In the genomic region with DNA sequence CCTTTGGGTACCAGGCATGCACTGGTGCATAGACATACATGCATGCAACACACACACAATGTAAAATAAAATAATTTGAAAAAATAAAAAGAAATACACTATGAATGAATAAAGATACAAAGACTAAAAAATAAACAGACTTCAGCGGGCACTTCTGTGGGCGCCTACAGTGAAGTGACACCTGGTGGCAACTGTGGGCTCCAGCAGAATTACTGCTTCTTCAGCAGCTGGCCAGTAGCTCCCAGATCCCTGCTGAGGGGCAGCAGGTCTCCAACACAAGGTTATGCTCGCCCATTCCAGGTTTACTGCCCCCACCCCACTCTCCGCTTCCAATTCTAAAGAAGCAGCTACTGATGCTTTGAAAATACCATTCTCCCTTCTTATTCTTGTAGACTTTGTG, we compare ENCODE assay signal across 9 mouse cellular contexts. TPM values are rescaled to one million over a fixed set of nuclear protein-coding genes. Genes with fewer than 3 reads are reported as not detected.
DNase-seq lines count a peak whose midpoint lies in the region; TF ChIP-seq lines count a peak whose summit lies in the region.
"Had no signal": no experiment of that assay in that cellular context is flagged by ENCODE, and none has a peak within 500 bp of the region (broad histone marks: within the 10 kb centered on the region; RNA-seq: fewer than 3 reads in every experiment).

No protein-coding gene starts in this region.

- WGBS in spleen, adult 2 months = 66% methylated on average over 4 of the region's 4 CpGs

- no peak for TF ChIP-seq POLR2A in spleen, adult 2 months (IDR thresholded peaks at IDR 0.05; ENCODE audit: low read depth, low read length)

- TF ChIP-seq CTCF in spleen, adult 2 months (IDR thresholded peaks at IDR 0.05; ENCODE audit: extremely low read depth, insufficient read depth, insufficient read length, insufficient replicate concordance) = peak; percentile 50; the same call in 1 of the 2 replicates

- no peak overlapping the region for H3K4me3 ChIP-seq in spleen, adult 2 months (ENCODE audit: extremely low read depth, insufficient read depth, insufficient read length)
- H3K4me3 ChIP-seq: neural tube, embryonic 13.5 days had no signal

- H3K27ac ChIP-seq in spleen, adult 2 months (ENCODE audit: insufficient read depth, low read length) = no peak overlapping the region
- H3K27ac ChIP-seq: neural tube, embryonic 13.5 days had no signal

- peaks cover 5% of the 10 kb centered on the region for H3K4me1 ChIP-seq in spleen, adult 2 months (ENCODE audit: control insufficient read depth, insufficient read depth, insufficient read length)
- H3K4me1 ChIP-seq: neural tube, embryonic 13.5 days had no signal

- no peaks in the 10 kb centered on the region for H3K36me3 ChIP-seq in spleen, adult 2 months (ENCODE audit: control insufficient read depth, insufficient read depth, low read length)
- no peaks in the 10 kb centered on the region for H3K36me3 ChIP-seq in splenic B cell, adult 2 months (ENCODE audit: control insufficient read depth, insufficient read depth, low read length, poor library complexity, severe bottlenecking)
- H3K36me3 ChIP-seq: neural tube, embryonic 13.5 days had no signal

- H3K27me3 ChIP-seq in spleen, adult 2 months (ENCODE audit: control insufficient read depth, insufficient read depth, low read length) = no peaks in the 10 kb centered on the region
- H3K27me3 ChIP-seq in splenic B cell, adult 2 months (ENCODE audit: control insufficient read depth, insufficient read depth, low read length, poor library complexity, severe bottlenecking) = no peaks in the 10 kb centered on the region

- DNase-seq in kidney, postnatal 10 days = peak; percentile 26
- no peak for DNase-seq in kidney, adult 11 months
- DNase-seq in spleen, adult 2 months (ENCODE audit: low read depth in 1 of 2, low spot score in 2 of 2) = peak in 1 of 2 experiments; percentile 17
- DNase-seq in spleen, postnatal 14 days (ENCODE audit: low spot score in 2 of 2) = no peak
- DNase-seq in brain, adult 2 months (ENCODE audit: low read depth, low spot score) = peak; percentile 30
- peak; percentile 66 for DNase-seq in splenic B cell, adult 2 months (ENCODE audit: low read depth, low spot score)
- DNase-seq in adrenal gland, postnatal 4 days (ENCODE audit: low spot score in 2 of 2) = no peak
- DNase-seq: cerebellum, adult 11-12 months had no signal

RNA-seq across cellular contexts. Expression of gene Necap1, which starts 6.4 kb away (rescaled TPM):
- 7.1 and 7.4 TPM in 2 replicates for polyA plus RNA-seq in spleen, adult 2 months (2012; rRNA removed)
- total RNA-seq in adrenal gland, postnatal 4 days (2021) = 10 to 100 TPM; 46.4 to 51.4 TPM

RNA-seq across cellular contexts. Expression of gene C3ar1, which starts 12.0 kb away (rescaled TPM):
- polyA plus RNA-seq in spleen, adult 2 months (2012; rRNA removed) = 0.33 and 0.45 TPM in 2 replicates
- 1 to 10 TPM; 2.6 to 3.2 TPM for total RNA-seq in adrenal gland, postnatal 4 days (2021)

RNA-seq across cellular contexts. Expression of gene Foxj2, which starts 48.2 kb away (rescaled TPM):
- 14.8 and 16.7 TPM in 2 replicates for polyA plus RNA-seq in spleen, adult 2 months (2012; rRNA removed)
- total RNA-seq in adrenal gland, postnatal 4 days (2021) = 10 to 100 TPM; 21.3 to 22.1 TPM

RNA-seq across cellular contexts. Expression of gene Clec4a1, which starts 53.7 kb away (rescaled TPM):
- 6.8 and 9.3 TPM in 2 replicates for polyA plus RNA-seq in spleen, adult 2 months (2012; rRNA removed)
- 1 to 10 TPM; 4.2 to 5.2 TPM for total RNA-seq in adrenal gland, postnatal 4 days (2021)

Comparison
In these comparisons a context has a peak if more than half of its experiments do, and no peak if none do; other contexts are left out.
1. DNase-seq: peak in kidney, postnatal 10 days (single experiment), brain, adult 2 months (single experiment) and splenic B cell, adult 2 months (single experiment); none in kidney, adult 11 months (single experiment), spleen, postnatal 14 days (0 of 2) and adrenal gland, postnatal 4 days (0 of 2).